Mouse (Mus musculus): ENCODE results near the gene Smtn. TPM values are rescaled to one million over a fixed set of nuclear protein-coding genes. Genes with fewer than 3 reads are reported as not detected.

Smtn gene
- polyA plus RNA-seq, 1 experiment from 2014 or later = 109 TPM

- peaks cover 11% of the 10 kb centered on the region for H3K4me1 ChIP-seq (ENCODE audit: control insufficient read depth, insufficient read depth, low read length)
- ATAC-seq (ENCODE audit: insufficient number of reproducible peaks, insufficient read depth, low FRiP score, low read depth) = no peak
- H3K27ac ChIP-seq (ENCODE audit: low read length) = no peak overlapping the region
- H3K9ac ChIP-seq (replicated peaks; ENCODE audit: low read depth, low read length) = no peak overlapping the region
- 81% methylated on average over 14 of the region's 14 CpGs for WGBS
- H3K9me3 ChIP-seq (ENCODE audit: control insufficient read depth, low read depth, low read length) = no peaks in the 10 kb centered on the region
- H3K27me3 ChIP-seq (ENCODE audit: control insufficient read depth, insufficient read depth, low read length) = peaks cover 3% of the 10 kb centered on the region; the same call in 1 of the 2 replicates
- no peak overlapping the region for H3K4me2 ChIP-seq (replicated peaks; ENCODE audit: low read depth, low read length)
- H3K4me3 ChIP-seq (ENCODE audit: low read depth, low read length) = no peak overlapping the region
- peaks cover 55% of the 10 kb centered on the region for H3K36me3 ChIP-seq (ENCODE audit: control insufficient read depth, insufficient read depth, low read length)
Measured at GRCm38 (mm10) chr11:3520919-3521318, 19.5 kb downstream of the Smtn start.

GRCm38 (mm10) chr11:3519756-3520398, 20.5 kb downstream of the Smtn start:
- H3K4me2 ChIP-seq (replicated peaks; ENCODE audit: low read depth, low read length) = no peak overlapping the region
- peaks cover 3% of the 10 kb centered on the region; the same call in 1 of the 2 replicates for H3K27me3 ChIP-seq (ENCODE audit: control insufficient read depth, insufficient read depth, low read length)
- peaks cover 12% of the 10 kb centered on the region for H3K4me1 ChIP-seq (ENCODE audit: control insufficient read depth, insufficient read depth, low read length)
- no peak overlapping the region for H3K4me3 ChIP-seq (ENCODE audit: low read depth, low read length)
- WGBS = 74% methylated on average over 11 of the region's 11 CpGs
- peaks cover 44% of the 10 kb centered on the region for H3K36me3 ChIP-seq (ENCODE audit: control insufficient read depth, insufficient read depth, low read length)
- ATAC-seq (ENCODE audit: insufficient number of reproducible peaks, insufficient read depth, low FRiP score, low read depth) = no peak
- H3K9ac ChIP-seq (replicated peaks; ENCODE audit: low read depth, low read length) = no peak overlapping the region
- H3K27ac ChIP-seq (ENCODE audit: low read length) = no peak overlapping the region
- no peaks in the 10 kb centered on the region for H3K9me3 ChIP-seq (ENCODE audit: control insufficient read depth, low read depth, low read length)

- H3K9ac ChIP-seq (replicated peaks; ENCODE audit: low read depth, low read length) = no peak overlapping the region
- no peaks in the 10 kb centered on the region for H3K9me3 ChIP-seq (ENCODE audit: control insufficient read depth, low read depth, low read length)
- ATAC-seq (ENCODE audit: insufficient number of reproducible peaks, insufficient read depth, low FRiP score, low read depth) = no peak
- no peak overlapping the region for H3K27ac ChIP-seq (ENCODE audit: low read length)
- no peak overlapping the region for H3K4me3 ChIP-seq (ENCODE audit: low read depth, low read length)
- peaks cover 14% of the 10 kb centered on the region for H3K4me1 ChIP-seq (ENCODE audit: control insufficient read depth, insufficient read depth, low read length)
- 67% methylated on average over 4 of the region's 4 CpGs for WGBS
- H3K36me3 ChIP-seq (ENCODE audit: control insufficient read depth, insufficient read depth, low read length) = peaks cover 37% of the 10 kb centered on the region
- H3K27me3 ChIP-seq (ENCODE audit: control insufficient read depth, insufficient read depth, low read length) = peaks cover 3% of the 10 kb centered on the region; the same call in 1 of the 2 replicates
- no peak overlapping the region for H3K4me2 ChIP-seq (replicated peaks; ENCODE audit: low read depth, low read length)
Measured at GRCm38 (mm10) chr11:3519051-3519726, 21.2 kb downstream of the Smtn start.

GRCm38 (mm10) chr11:3517846-3518732, 22.3 kb downstream of the Smtn start:
- Histone ChIP-seq H3K27ac (ENCODE audit: low read length) (no peak overlapping the region), H3K4me2 (replicated peaks; ENCODE audit: low read depth, low read length) (peak overlapping the region; percentile 77), H3K4me1 (ENCODE audit: control insufficient read depth, insufficient read depth, low read length) (peaks cover 17% of the 10 kb centered on the region), H3K9ac (replicated peaks; ENCODE audit: low read depth, low read length) (no peak overlapping the region), H3K36me3 (ENCODE audit: control insufficient read depth, insufficient read depth, low read length) (peaks cover 26% of the 10 kb centered on the region), H3K9me3 (ENCODE audit: control insufficient read depth, low read depth, low read length) (no peaks in the 10 kb centered on the region), H3K4me3 (ENCODE audit: low read depth, low read length) (no peak overlapping the region), H3K27me3 (ENCODE audit: control insufficient read depth, insufficient read depth, low read length) (peaks cover 3% of the 10 kb centered on the region; the same call in 1 of the 2 replicates)
- WGBS = 49% methylated on average over 13 of the region's 13 CpGs
- 0 out of 2 replicates have a peak, but pooled peaks have one; percentile 8 for ATAC-seq (ENCODE audit: insufficient number of reproducible peaks, insufficient read depth, low FRiP score, low read depth)

- no peaks in the 10 kb centered on the region for H3K9me3 ChIP-seq (ENCODE audit: control insufficient read depth, low read depth, low read length)
- H3K4me1 ChIP-seq (ENCODE audit: control insufficient read depth, insufficient read depth, low read length) = peaks cover 17% of the 10 kb centered on the region
- H3K4me2 ChIP-seq (replicated peaks; ENCODE audit: low read depth, low read length) = peak overlapping the region; percentile 77
- H3K27me3 ChIP-seq (ENCODE audit: control insufficient read depth, insufficient read depth, low read length) = peaks cover 3% of the 10 kb centered on the region; the same call in 1 of the 2 replicates
- H3K36me3 ChIP-seq (ENCODE audit: control insufficient read depth, insufficient read depth, low read length) = peaks cover 17% of the 10 kb centered on the region
- H3K9ac ChIP-seq (replicated peaks; ENCODE audit: low read depth, low read length) = 0 out of 2 replicates have a peak overlapping the region, but pooled peaks have one; percentile 6
- H3K4me3 ChIP-seq (ENCODE audit: low read depth, low read length) = peak overlapping the region; percentile 26
- ATAC-seq (ENCODE audit: insufficient number of reproducible peaks, insufficient read depth, low FRiP score, low read depth) = peak; percentile 30; the same call in 1 of the 2 replicates
- WGBS = 2% methylated on average over 50 of the region's 50 CpGs
- no peak overlapping the region for H3K27ac ChIP-seq (ENCODE audit: low read length)
Measured at GRCm38 (mm10) chr11:3516859-3517845, 23.3 kb downstream of the Smtn start.

GRCm38 (mm10) chr11:3516121-3516520, 24.3 kb downstream of the Smtn start:
- H3K4me1 ChIP-seq (ENCODE audit: control insufficient read depth, insufficient read depth, low read length) = peaks cover 17% of the 10 kb centered on the region
- ATAC-seq (ENCODE audit: insufficient number of reproducible peaks, insufficient read depth, low FRiP score, low read depth) = no peak
- H3K27me3 ChIP-seq (ENCODE audit: control insufficient read depth, insufficient read depth, low read length) = peaks cover 3% of the 10 kb centered on the region; the same call in 1 of the 2 replicates
- no peak overlapping the region for H3K4me3 ChIP-seq (ENCODE audit: low read depth, low read length)
- H3K4me2 ChIP-seq (replicated peaks; ENCODE audit: low read depth, low read length) = peak overlapping the region; percentile 59; the same call in 1 of the 2 replicates
- H3K9ac ChIP-seq (replicated peaks; ENCODE audit: low read depth, low read length) = no peak overlapping the region
- H3K9me3 ChIP-seq (ENCODE audit: control insufficient read depth, low read depth, low read length) = no peaks in the 10 kb centered on the region
- 81% methylated on average over 5 of the region's 5 CpGs for WGBS
- no peak overlapping the region for H3K27ac ChIP-seq (ENCODE audit: low read length)
- H3K36me3 ChIP-seq (ENCODE audit: control insufficient read depth, insufficient read depth, low read length) = peaks cover 7% of the 10 kb centered on the region; the same call in 1 of the 2 replicates

- no peak overlapping the region for H3K9ac ChIP-seq (replicated peaks; ENCODE audit: low read depth, low read length)
- ATAC-seq (ENCODE audit: insufficient number of reproducible peaks, insufficient read depth, low FRiP score, low read depth) = no peak
- H3K27me3 ChIP-seq (ENCODE audit: control insufficient read depth, insufficient read depth, low read length) = peaks cover 3% of the 10 kb centered on the region; the same call in 1 of the 2 replicates
- H3K4me3 ChIP-seq (ENCODE audit: low read depth, low read length) = peak overlapping the region; percentile 58
- peaks cover 3% of the 10 kb centered on the region; the same call in 1 of the 2 replicates for H3K36me3 ChIP-seq (ENCODE audit: control insufficient read depth, insufficient read depth, low read length)
- WGBS = 81% methylated on average over 4 of the region's 4 CpGs
- H3K4me2 ChIP-seq (replicated peaks; ENCODE audit: low read depth, low read length) = peak overlapping the region; percentile 59
- H3K9me3 ChIP-seq (ENCODE audit: control insufficient read depth, low read depth, low read length) = no peaks in the 10 kb centered on the region
- peaks cover 17% of the 10 kb centered on the region for H3K4me1 ChIP-seq (ENCODE audit: control insufficient read depth, insufficient read depth, low read length)
- no peak overlapping the region for H3K27ac ChIP-seq (ENCODE audit: low read length)
Measured at GRCm38 (mm10) chr11:3515637-3516036, 24.8 kb downstream of the Smtn start.
